Mouse (Mus musculus): Measurements from ENCODE around the gene Git2.

Gene Git2

GRCm38 (mm10) chr5:114720784-114721183 lies 54.5 kb downstream of the Git2 start:
- no peak for DNase-seq (ENCODE audit: low spot score in 2 of 2)

GRCm38 (mm10) chr5:114719928-114720270 lies 55.4 kb downstream of the Git2 start:
- no peak for DNase-seq (ENCODE audit: low spot score in 2 of 2)

- DNase-seq (ENCODE audit: low spot score in 2 of 2): no peak
These were observed 56.1 kb downstream of the Git2 start for GRCm38 (mm10) chr5:114719003-114719927.

GRCm38 (mm10) chr5:114718483-114718882 lies 56.8 kb downstream of the Git2 start:
- no peak for DNase-seq (ENCODE audit: low spot score in 2 of 2)

- no peak for DNase-seq (ENCODE audit: low spot score in 2 of 2)
These were observed 57.4 kb downstream of the Git2 start for GRCm38 (mm10) chr5:114717937-114718336.

- DNase-seq (ENCODE audit: low spot score in 2 of 2): no peak
These were observed 58.0 kb downstream of the Git2 start for GRCm38 (mm10) chr5:114717292-114717691.

GRCm38 (mm10) chr5:114714551-114714950 lies 60.8 kb downstream of the Git2 start:
- DNase-seq (ENCODE audit: low spot score in 2 of 2): no peak

- no peak for DNase-seq (ENCODE audit: low spot score in 2 of 2)
These were observed 66.0 kb downstream of the Git2 start for GRCm38 (mm10) chr5:114709357-114709756.

- no peak for DNase-seq (ENCODE audit: low spot score in 2 of 2)
These were observed 66.8 kb downstream of the Git2 start for GRCm38 (mm10) chr5:114708491-114708890.

GRCm38 (mm10) chr5:114707265-114708068 lies 67.8 kb downstream of the Git2 start, which contains the start of gene Tchp:
TSS of gene Tchp (plus strand) at chr5:114707760.
- peak; percentile 94 to 95 for DNase-seq (ENCODE audit: low spot score in 2 of 2)

GRCm38 (mm10) chr5:114702403-114703392 lies 72.6 kb downstream of the Git2 start:
- no peak for DNase-seq (ENCODE audit: low spot score in 2 of 2)

- DNase-seq (ENCODE audit: low spot score in 2 of 2): no peak
These were observed 76.3 kb downstream of the Git2 start for GRCm38 (mm10) chr5:114699015-114699414.

- DNase-seq (ENCODE audit: low spot score in 2 of 2): peak; percentile 56 to 79
These were observed 77.1 kb downstream of the Git2 start for GRCm38 (mm10) chr5:114698044-114698746.

GRCm38 (mm10) chr5:114696939-114697338 lies 78.4 kb downstream of the Git2 start:
- DNase-seq (ENCODE audit: low spot score in 2 of 2): no peak

- no peak for DNase-seq (ENCODE audit: low spot score in 2 of 2)
These were observed 79.5 kb downstream of the Git2 start for GRCm38 (mm10) chr5:114695775-114696174.

- DNase-seq (ENCODE audit: low spot score in 2 of 2): peak; percentile 92 to 95
These were observed 84.4 kb downstream of the Git2 start, which contains the start of gene Gltp for GRCm38 (mm10) chr5:114690633-114691567. TSS of gene Gltp (minus strand) at chr5:114690984.

- no peak for DNase-seq (ENCODE audit: low spot score in 2 of 2)
These were observed 85.5 kb downstream of the Git2 start for GRCm38 (mm10) chr5:114689700-114690366.

- peak in 1 of 2 experiments; percentile 22 for DNase-seq (ENCODE audit: low spot score in 2 of 2)
These were observed 86.6 kb downstream of the Git2 start for GRCm38 (mm10) chr5:114688703-114689102.

- no peak for DNase-seq (ENCODE audit: low spot score in 2 of 2)
These were observed 87.4 kb downstream of the Git2 start for GRCm38 (mm10) chr5:114687901-114688300.
